Comparison of ENCODE assay signal across 14 mouse cellular contexts in the genomic region with DNA sequence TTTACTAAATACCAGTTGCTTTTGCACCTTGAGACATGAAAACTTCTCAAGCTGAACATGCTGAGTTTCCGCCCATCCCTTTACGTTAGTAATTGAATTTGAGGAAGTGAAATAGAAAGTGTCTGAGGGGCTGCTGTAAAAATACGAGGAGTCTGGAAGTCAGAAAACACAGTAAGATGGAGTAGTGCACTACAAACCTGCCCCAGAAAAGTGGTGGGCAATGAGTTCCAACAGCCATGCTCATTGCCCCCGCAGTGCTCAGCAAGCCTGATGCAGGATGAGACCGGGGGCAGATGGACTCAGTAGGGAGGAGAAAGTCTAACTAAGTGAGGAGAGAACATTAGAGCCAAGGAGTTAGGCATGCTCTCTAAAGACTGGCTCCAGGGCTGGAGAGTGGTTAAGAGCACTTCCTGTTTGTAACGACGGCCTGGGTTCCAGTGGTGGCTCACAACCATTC. TPM values are rescaled to one million over a fixed set of nuclear protein-coding genes. Genes with fewer than 3 reads are reported as not detected.
A peak's percentile ranks its signal among the peaks of the same experiment; 100 is the strongest.
DNase-seq lines count a peak whose midpoint lies in the region; ATAC-seq lines count a peak whose summit lies in the region.
"Had no signal": no experiment of that assay in that cellular context is flagged by ENCODE, and none has a peak within 500 bp of the region (broad histone marks: within the 10 kb centered on the region; RNA-seq: fewer than 3 reads in every experiment).

No protein-coding gene starts in this region.

- DNase-seq in lung, postnatal 25 days (ENCODE audit: low spot score) = peak; percentile 28
- DNase-seq in lung, postnatal 14 days = no peak
- peak; percentile 27 for DNase-seq in MEL-GATA-1-ER (ENCODE audit: extremely low read depth, low read depth)
- DNase-seq in induced T-regulatory cell, adult 2 months (ENCODE audit: low read depth) = peak; percentile 15
- no peak for DNase-seq in left cerebral cortex, adult 18-20 months (ENCODE audit: low spot score in 2 of 2)
- no peak for DNase-seq in right cerebral cortex, adult 18-20 months
- no peak for DNase-seq in urinary bladder, postnatal 14 days (ENCODE audit: low spot score)
- DNase-seq: adrenal gland, adult 2 months; cerebellum, postnatal 25 days; heart, postnatal 4 days; thymus, adult 18-20 months had no signal

- peak; percentile 92 for ATAC-seq in neutrophil, adult 5-6 weeks (ENCODE audit: extremely low read depth, insufficient number of reproducible peaks, low FRiP score, poor library complexity, severe bottlenecking)

RNA-seq across cellular contexts. Expression of a gene that starts 5.3 kb away (rescaled TPM):
- 143 and 145 TPM in 2 replicates for total RNA-seq in neutrophil, adult 5-6 weeks (2017)
- total RNA-seq in left cerebral cortex, adult 18-20 months (2021) = 1 to 10 TPM; 5.2 to 5.5 TPM

RNA-seq across cellular contexts. Expression of a gene that starts 33.1 kb away (rescaled TPM):
- not detected in 2 replicates for total RNA-seq in neutrophil, adult 5-6 weeks (2017)
- total RNA-seq in left cerebral cortex, adult 18-20 months (2021) = not detected
- total RNA-seq: adrenal gland, adult 2 months; heart, postnatal 4 days; layer of hippocampus, adult 8-10 months; left cerebral cortex, postnatal 25 days had no signal

Comparison
In these comparisons a context has a peak if more than half of its experiments do, and no peak if none do; other contexts are left out.
1. DNase-seq: peak in lung, postnatal 25 days (single experiment), MEL-GATA-1-ER (single experiment) and induced T-regulatory cell, adult 2 months (single experiment); none in lung, postnatal 14 days (single experiment), left cerebral cortex, adult 18-20 months (0 of 2), right cerebral cortex, adult 18-20 months (single experiment) and urinary bladder, postnatal 14 days (single experiment).
2. RNA of a gene that starts 5.3 kb away (total RNA-seq): 143 to 145 TPM in neutrophil, adult 5-6 weeks; 5.2 to 5.5 TPM in left cerebral cortex, adult 18-20 months; every median in the first group is over 10 times any median in the second.